Mouse (Mus musculus): ENCODE measurements around the gene Camkk1. TPM values are rescaled to one million over a fixed set of nuclear protein-coding genes. Genes with fewer than 3 reads are reported as not detected.
A peak's percentile ranks its signal among the peaks of the same experiment; 100 is the strongest.

The Camkk1 gene
- total RNA-seq, 4 experiments from 2014 or later, result 123 to 167 (median 149) TPM

DNA sequence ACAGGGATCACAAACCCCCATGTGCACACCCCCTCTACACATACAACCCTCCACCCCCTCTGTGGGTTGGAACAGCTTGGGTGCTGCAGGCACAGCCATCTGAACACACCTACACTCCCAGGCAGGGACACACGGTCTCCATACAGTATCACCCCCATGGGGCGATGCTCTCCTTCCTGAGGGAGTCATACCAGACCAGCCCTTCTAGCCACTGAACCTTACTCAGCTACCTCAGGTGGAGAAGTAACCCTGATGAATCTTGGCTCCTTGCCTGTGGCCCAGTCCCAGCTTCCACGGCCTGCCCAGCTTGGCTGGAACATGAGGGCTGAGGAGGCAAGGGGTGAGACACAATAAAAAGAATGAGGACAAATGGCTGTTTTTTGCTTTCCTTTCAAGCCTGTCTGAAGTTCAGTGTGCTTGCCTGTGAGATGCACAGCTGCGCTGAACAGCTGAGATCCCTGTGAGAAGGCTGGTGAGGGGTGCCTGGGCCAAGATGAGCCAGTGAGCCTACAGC, 3.9 kb upstream of the Camkk1 start:
- peak; percentile 76 to 78 for DNase-seq (ENCODE audit: low spot score in 2 of 2)

DNA sequence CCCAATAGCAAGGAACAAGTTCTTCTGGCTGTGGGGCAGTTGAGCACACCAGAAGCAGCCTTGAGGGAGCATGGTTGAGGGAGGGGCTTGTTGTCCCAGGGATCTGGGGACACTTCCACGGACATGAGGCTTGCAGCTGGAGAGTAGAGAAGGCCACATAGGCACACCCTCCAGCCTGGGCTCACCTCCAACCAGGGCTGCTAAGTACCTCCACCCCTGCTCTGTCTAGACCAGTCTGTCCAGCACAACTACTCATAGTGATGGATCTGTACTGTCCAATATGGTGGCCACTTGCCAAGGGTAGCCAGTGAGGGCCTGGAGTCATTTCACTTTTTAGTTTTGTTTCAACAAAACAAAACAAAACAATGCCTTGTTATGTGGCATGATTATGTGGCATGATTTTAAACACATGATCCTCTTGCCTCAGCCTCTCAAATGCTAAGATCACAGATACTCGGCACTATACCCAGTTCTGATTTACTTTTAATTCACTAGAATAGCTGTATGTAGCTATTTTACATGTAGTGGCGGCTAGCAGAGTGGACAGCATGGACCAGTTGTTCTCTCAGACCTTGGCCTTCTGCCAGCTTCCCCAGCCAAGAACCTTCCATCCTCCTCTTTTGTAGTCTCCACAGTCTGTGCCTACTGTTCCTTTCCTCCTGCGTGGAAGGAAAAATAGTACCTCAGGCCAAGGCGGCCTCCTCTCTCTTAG, 3.3 kb upstream of the Camkk1 start:
- DNase-seq (ENCODE audit: low spot score in 2 of 2), result peak in 1 of 2 experiments; percentile 55

DNA sequence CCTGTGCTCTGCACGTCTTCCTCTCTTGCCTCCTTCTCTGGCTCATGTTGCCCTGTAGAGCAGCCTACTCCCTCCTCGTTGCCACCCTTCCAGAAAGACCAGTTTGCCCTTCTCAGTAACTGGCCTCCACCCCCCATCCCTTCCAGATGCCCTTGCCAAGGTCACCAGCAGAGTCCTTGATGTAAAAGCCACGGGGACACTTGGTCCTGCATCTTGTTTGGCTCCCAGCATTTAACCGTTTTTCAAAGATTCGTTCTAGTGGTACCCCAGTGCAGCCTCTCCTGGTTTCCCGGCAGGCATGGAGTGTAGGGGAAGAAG, 2.7 kb upstream of the Camkk1 start:
- DNase-seq (ENCODE audit: low spot score in 2 of 2), result no peak

DNA sequence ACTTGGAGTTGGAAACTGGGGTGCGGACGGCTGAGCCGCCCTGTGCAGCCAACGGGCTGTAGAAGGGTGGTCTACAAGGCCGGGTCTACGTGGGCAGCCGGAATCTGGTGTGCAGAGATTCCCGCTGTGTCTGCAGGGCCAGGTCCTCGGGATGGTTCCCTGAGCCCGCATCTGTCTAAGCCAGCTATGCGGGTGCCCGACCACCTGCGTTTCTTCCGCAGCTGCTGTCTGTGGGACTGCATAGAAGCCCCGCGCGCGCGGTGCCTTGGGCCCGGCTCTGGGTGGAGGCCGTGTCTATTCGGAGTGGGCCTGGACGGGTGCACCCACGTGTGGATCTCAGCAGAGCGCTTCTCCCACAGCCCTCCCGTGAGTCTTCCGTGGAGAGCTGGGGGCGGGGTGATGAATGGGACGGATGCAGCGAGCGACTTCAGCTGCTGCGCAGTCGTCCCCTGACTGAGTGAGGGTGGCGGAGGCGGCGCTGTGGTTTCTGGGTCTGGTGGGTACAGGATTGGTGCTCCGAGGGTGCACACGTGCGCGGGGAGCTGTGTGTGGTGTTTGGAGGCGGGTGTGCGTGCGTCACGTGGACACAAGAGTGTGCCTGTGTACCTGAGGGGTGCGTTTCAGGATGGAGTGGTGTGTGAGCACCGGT, 463 bp downstream of the Camkk1 start:
- peak; percentile 79 to 86 for DNase-seq (ENCODE audit: low spot score in 2 of 2)

DNA sequence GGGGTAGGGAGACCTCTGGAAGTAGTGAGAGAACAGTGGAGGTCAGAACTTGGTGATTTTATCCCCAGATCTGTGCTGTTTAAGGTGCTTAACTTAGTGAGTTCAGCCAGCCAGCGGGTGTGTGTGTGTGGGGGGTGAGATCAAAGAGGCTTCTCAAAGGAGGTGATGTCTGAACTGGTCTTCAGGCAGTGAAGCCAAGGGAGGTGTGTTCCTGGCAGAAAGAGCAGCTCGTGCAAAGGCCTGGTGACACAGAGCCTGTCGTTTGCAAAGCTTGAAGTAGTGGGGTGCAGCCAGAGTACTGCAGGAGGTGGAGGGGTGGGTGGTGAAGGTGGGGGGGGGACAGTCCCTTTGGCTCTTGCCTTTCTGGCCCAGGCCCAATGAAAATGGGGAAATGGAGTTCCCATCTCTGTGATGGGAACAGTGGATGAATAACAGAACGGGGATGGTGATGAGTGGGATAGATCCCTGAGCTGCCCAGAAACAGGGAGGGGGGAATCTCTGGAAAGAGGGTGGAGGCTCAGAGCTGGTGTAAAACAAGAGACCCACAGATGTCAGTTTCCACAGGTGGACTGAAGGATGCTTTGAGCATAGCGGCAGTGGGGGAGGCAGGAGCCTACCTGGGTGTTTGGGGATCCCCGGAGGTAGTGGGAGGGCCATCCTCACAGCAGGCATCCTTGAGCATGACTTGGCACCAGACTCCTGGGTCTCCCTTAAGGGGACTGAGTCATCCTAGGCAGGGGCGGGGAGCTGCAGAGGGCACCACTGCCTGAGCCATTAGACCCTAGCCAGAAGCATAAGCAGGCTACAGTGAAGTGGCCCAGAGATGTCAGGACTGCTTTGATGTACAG, 2.4 kb downstream of the Camkk1 start:
- no peak for DNase-seq (ENCODE audit: low spot score in 2 of 2)

DNA sequence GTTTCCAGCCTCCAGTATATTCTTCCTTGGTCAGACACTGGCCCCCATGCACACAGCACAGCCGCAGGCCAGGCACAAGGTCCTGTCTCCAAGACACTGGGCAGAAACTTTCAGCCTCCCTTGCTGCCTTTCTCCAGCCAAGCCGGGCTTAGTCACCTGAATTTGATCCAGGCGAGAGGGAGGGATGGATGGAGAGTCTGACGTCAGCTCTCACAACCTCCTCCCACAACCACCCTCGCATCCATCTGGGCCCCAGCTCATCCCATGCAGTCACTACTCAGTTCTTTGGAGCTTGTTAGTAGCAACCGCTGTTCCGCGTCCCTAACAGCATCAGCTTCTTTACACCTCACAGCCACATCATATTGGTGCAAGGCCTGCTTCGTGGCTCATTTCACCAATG, 4.3 kb downstream of the Camkk1 start:
- DNase-seq (ENCODE audit: low spot score in 2 of 2), result peak; percentile 91

DNA sequence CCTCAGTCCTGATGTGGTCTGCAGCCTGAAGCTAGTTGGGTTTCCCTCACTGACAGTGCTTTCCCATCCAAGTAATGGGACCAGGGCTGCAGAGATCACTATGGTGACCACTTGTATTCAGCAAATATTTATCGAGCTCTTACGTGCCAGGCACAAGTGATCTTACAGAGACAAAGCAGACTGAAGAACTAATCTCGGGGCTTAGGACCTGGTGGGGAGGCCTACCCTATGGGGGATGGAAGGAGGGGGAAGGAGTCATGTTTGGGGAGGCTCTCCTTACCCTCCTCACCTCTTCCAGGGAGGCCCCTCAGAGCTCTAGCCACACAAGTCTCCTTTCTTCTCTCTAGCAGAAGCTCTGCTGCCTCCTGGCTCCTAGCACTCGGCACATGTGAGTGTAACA, 5.0 kb downstream of the Camkk1 start:
- no peak for DNase-seq (ENCODE audit: low spot score in 2 of 2)

DNA sequence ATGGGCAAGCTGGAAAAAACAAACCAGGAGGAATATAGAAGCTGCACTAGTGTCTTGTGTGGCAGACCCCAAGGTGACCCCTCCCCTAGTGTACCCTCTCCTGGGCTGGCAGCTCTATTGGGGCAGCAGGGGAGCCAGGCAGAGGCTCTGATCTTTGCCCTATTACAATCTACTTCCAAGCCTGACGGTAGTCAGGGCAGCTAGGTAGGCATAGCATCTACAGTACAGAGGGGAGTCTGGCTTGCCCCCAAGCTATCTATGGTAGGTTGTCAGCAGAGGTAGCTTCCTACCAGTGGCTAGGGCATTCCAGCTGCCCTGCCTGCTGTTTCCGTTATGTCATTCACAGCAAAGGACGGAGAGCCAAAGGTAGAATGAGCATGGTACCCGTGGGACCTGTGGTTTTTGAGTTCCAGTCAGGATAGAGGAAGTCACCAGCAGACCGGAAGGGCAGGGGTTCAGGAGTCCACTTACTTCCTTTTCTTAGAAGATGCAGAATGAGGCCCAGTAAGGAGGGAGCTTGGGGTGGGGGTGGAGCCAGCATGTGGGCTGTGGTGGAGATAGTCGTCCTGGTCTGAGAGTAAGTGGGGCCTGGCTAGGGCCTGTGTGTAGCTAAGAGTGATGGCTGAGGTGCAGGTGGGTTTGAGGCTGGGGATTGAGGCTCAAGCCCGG, 5.6 kb downstream of the Camkk1 start:
- no peak for DNase-seq (ENCODE audit: low spot score in 2 of 2)

DNA sequence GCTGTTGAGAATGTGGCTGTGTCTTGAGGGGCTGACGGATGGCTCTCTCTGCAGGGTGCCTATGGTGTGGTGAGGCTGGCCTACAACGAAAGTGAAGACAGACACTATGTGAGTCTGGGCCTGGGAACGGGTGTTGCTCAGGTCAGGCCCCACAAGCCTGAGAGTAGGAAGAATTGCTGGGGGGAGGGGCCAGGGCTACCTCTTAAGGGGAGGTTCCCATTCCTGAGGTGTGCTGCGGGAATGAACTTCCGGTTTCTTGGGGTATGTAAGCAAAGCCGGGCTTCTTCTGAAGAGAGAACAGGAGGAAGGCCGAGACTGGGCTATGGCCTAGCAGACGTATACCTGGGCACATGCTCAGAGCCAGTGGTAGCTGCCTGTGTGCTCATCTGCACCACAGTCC, 8.2 kb downstream of the Camkk1 start:
- no peak for DNase-seq (ENCODE audit: low spot score in 2 of 2)

DNA sequence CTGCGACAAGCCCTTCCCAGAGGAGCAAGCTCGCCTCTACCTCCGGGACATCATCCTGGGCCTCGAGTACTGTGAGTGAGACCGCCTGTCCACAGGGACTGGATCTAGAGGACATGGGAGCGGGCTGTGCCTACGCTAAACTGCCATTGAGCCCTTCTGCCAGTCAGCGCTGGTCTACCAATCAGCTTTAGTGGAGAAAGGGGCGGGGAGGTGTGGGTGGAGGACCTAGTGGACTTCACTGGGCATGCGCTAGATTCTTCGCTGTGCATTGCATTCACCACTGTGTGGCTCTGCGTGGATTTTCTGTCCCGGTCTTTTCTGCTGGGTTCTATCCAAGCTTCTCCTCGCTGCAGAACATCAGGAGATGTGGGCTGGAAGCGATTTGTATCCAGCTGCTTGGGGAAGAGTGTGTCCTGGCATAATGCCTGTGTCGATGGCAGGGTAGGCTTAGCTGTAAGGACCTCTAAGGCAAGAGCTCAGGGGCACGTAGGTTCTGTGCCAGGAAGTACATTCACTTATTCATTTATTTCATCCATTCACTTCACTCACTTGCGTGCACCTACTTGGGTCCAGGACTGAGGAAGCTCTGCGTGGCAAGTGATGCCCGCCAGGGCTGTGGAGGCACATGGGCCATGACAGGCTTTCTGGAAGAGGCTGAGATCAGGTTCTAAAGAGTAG, 12.2 kb downstream of the Camkk1 start:
- peak; percentile 87 to 90 for DNase-seq (ENCODE audit: low spot score in 2 of 2)

DNA sequence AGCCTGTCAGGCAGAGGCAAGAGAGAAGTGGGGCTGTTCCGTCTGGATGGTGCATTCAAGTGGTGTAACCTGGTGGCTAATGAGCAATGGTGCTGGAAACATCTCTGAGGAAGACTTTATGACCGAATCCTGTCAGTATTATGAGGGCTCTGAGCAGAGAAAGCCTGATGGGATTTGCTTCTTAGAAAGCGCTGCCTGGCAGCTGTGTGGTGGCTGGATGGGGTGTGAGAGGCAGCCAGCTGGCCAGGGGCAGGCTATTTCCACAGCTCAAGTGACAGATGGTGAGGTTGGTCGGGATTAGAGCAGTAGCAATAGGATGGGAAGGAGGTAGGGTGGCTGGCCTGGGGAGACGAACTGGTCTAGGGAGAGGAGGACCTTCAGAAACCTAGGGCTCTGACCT, 12.7 kb downstream of the Camkk1 start:
- no peak for DNase-seq (ENCODE audit: low spot score in 2 of 2)

DNA sequence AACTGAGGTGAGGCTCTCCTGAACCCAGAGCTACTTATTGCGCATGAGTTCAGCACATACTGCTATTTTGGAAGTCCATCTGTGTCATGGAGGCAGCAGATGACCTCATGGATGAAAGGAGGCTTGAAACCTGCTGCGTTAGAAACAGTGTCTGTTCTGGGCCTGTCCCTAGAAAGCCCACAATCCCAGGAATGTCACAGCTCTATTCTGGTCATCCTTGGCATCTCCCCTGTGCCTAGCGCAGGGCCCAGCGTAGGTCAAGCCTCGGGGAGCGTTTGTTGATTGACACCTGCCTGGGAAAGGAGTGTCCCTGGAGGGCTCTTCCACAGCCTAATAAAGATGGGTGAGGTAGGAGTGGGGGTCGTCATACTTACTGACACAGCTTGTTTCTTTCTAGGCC, 17.3 kb downstream of the Camkk1 start:
- DNase-seq (ENCODE audit: low spot score in 2 of 2), result no peak

DNA sequence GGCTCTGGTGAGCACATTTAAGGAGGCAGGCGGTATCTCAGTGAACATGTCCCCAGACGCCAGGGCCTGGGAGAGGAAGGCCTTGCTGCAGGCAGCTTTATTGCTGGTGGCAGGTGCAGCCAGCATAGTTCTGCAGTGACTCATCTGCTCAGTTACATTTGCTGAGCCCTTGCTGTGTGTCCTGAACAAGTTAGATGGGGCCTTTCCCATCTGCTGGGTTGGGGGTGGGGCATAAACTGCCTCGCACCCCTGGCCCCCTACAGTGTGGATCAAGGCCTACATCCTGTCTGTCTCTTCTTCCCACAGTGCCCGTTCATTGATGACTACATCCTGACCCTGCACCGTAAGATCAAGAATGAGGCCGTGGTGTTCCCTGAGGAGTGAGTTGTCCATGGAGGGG, 18.1 kb downstream of the Camkk1 start:
- DNase-seq (ENCODE audit: low spot score in 2 of 2), result no peak

DNA sequence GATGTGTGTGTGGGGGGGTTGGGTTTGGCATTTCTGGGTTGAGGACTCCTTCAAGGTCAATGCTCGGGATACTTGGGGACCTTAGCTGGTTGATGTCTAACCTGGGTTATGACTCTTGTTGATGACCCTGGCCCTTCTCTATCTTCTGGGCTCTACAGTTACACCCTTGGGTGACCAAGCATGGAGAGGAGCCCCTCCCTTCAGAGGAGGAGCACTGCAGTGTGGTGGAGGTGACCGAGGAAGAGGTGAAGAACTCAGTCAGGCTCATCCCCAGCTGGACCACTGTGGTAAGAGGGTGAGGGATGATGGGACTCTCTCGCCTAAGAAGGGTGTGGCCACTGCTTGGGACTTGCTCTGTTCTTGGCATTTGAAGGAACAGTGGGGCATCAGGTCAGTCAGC, 18.9 kb downstream of the Camkk1 start:
- DNase-seq (ENCODE audit: low spot score in 2 of 2), result no peak

DNA sequence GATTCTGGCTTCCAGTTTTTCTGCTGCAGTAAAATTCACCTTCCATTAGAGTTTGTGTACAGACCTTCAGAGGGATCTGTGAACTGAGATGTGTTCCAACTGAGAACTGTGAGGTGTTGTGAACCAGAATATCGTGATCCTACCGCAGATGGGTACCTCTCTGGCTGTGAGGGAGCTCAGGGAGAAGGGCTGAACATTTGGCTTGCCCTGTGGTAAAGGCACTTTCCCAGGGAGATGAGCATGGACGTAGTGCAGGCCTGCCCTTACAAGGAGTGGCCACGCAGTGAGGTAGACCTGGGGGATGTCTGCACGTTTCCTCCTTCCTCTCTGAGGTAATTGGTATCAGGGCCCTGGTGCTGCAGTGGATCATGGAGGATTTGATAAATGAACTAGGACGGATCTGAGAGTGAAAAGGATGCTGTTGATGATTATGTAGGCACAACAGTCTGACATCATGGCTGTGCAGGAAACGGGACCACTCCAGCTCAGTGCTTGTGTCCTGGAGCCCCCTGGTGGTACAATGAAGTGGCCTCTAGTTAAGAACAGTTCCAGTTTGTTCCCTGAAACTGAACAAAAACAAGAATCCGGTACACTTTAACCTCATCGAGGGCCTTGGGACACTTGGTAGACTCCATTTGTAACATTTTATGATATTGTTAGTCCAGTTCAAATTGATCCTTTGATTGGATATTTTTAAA, 20.4 kb downstream of the Camkk1 start:
- peak in 1 of 2 experiments; percentile 71 for DNase-seq (ENCODE audit: low spot score in 2 of 2)

DNA sequence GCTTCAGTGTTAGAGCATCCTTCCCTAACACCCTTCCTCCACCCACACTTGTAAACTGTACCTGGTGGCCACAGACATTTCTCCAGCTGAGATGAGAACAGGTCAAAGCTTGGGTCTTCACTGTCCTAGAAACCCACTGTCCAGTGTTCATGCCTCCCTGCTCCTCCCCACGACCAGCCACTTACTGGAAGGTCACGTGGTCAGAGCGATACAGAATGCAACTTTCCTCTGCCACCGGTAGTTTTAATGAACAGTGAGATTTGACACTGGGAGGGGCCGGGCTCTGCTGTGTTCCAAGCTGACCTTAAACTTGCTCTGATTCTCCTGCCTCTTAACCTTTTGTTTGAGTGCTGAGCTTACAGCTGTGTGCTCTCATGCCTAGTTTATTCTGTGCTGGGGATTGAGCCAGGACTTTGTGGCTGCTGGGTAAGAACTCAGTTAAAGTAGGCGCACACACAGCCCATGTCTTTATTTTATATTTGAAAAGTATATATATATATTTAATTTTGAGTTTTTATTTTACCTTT, 25.5 kb downstream of the Camkk1 start:
- no peak for DNase-seq (ENCODE audit: low spot score in 2 of 2)

DNA sequence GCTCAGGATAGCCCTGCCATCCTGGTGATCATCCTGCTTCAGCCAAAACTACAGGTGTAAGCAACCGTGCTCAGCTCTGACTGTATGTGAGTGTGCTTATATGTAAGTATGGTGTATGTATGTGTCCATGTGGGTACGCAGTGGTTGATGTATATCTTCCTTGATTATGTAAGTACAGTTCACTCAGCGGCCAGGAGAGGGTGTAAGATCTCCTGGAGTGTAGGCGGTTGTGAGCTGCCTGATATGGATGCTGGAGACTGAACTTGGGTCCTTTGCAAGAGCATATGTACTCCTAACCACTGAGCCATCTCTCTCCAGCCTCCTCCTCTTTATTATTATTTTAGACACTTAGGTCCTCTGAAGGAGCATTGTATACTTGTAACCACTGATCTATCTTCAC, 26.0 kb downstream of the Camkk1 start:
- DNase-seq (ENCODE audit: low spot score in 2 of 2), result no peak

DNA sequence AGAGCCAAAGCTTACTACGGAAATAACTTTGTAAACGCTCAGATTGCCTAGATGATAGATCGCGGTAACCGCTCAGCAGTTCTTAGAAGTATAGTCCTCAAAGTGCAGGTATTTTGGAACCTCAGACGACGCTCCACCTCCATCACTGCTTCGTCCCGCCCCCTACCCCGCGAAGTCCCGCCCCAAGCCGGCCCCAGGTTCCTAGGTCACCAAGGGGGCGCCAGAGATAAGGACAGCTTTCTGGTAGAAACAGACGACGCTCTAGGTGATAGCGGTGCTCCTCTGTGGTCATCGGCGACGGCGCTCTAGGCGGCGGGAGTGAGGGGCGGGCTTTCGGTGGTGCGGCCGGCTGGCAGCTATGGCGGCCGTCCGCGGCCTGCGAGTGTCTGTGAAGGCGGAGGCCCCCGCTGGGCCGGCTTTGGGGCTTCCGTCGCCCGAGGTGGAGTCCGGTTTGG, 28.8 kb downstream of the Camkk1 start, which contains the start of gene Ncbp3:
Gene Ncbp3, plus strand, starts transcription at position 242 of the 455 bp plus-strand sequence.
- DNase-seq (ENCODE audit: low spot score in 2 of 2), result peak; percentile 91 to 92

DNA sequence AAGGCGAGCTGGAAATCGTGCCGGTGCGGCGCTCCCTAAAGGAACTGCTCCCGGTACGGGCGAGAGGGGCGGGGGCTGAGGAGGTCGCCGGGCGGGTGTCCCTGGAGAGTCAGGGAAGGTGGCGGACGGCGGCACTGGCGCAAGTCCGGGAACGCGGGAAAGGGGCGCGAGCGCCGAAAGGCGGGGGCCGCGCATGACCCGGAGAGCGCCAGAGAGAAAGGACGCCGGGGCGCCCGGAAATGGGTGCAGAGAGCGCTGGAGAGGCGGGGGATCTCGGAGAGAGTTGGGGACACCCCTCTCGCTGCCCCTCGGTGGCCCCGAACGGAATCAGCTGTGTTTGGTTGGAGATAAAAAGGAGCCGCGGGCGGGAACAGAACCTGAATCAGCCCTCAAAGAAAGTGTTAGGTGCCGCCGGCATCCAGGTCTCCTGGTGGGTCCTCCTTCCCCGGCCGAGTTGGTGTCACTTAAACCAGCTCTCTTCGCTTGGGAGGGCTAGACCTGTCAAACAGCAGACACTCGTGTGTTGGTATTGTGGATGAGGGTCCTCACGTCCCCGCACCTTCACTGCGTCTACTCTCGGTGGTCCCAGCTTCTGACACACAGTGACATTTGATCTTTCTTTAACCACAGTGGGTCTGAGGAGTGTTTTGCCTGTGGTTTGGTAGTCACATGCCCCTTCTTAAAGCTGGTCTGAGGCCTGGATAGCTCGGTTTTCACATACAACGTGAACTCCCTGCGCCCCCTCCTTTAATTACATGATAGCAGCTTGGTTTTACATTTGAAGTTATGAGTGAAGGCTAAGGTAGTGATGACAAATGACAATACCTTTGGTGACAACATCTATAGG, 29.4 kb downstream of the Camkk1 start:
- DNase-seq (ENCODE audit: low spot score in 2 of 2), result no peak
